Mouse (Mus musculus): ENCODE measurements around the gene Trex1.
A peak's percentile ranks its signal among the peaks of the same experiment; 100 is the strongest.

Gene Trex1

GRCm38 (mm10) chr9:109050674-109050997, 8.9 kb downstream of the Trex1 start:
- DNase-seq = no peak

- no peak for DNase-seq
These were observed 9.4 kb downstream of the Trex1 start for GRCm38 (mm10) chr9:109049996-109050673.

DNA sequence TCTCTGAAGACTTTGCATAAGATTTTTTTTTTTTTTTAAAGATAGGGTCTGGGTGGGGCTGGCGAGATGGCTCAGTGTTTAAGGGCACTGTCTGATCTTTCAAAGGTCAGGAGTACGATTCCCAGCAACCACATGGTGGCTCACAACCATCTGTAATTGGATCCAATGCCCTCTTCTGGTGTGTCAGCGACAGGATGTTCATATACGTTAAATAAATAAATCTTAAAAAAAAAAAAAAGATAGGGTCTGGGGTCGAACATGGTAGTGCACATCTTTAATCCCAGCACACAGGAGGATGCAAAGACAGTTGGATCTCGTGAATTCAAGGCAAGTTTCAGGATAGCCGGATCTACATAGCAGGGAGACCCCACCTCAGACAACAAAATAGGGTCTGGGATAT, 10.2 kb downstream of the Trex1 start:
- no peak for DNase-seq

DNA sequence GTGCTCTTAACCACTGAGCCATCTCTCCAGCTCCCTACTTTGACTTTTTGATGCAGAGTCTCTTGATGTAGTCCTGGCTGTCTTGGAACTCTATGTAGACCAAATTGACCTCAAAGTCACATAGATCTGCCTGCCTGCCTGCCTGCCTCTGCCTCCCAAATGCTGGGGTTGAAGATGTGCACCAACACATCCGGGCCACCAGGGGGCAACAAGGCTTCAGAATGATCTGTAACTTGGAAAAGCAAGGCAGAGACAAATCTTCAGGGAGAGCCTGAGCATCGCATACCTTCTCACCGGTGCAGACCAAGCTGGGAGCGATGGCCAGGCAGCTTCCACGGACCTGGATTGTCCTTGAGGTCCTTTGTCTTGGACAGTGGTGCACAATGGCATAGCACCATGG, 13.2 kb downstream of the Trex1 start:
- peak; percentile 66 for DNase-seq

GRCm38 (mm10) chr9:109041351-109041750, 18.2 kb downstream of the Trex1 start:
- no peak for DNase-seq

DNA sequence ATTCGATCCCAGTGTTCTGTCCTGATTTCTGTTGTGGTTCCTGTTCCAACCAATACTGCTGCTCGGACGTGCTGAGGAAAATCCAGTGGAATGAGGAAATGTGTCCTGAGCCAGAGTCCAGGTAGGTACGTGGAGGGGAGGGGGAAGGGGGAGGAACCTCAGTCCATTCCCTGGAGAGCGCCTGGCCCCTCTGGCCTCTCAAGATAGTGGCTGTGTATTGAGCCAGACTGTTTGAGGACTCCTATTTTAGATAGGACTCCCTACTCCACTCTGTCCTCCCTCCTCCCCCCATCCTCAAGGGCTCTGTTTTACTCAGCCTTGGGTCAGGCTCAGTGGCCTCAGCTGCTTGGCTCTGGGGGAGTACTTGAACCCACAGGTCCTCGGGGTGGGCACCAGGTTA, 18.6 kb downstream of the Trex1 start:
- peak; percentile 52 for DNase-seq

DNA sequence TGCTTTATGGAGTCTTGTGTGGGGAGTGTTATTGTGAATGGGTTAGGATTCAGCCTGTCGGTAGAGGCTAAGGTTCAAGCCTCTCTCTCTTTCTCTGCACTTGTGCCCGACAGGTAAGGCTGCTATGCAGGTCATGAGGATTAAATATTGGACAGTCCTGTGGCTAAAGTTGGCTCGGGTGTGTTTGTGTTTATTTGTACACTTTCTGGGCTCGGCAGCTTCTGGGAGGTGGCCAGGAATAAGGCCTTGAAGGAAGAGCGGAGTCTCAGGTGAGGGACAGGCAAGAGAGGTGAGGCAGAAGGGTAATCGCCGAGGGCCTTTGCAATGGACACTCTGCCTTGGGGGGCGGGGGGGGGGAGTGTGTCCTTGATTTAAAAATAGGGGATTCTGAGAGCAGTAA, 19.3 kb downstream of the Trex1 start:
- peak; percentile 60 for DNase-seq

GRCm38 (mm10) chr9:109039681-109040080, 19.9 kb downstream of the Trex1 start:
- DNase-seq = no peak

DNA sequence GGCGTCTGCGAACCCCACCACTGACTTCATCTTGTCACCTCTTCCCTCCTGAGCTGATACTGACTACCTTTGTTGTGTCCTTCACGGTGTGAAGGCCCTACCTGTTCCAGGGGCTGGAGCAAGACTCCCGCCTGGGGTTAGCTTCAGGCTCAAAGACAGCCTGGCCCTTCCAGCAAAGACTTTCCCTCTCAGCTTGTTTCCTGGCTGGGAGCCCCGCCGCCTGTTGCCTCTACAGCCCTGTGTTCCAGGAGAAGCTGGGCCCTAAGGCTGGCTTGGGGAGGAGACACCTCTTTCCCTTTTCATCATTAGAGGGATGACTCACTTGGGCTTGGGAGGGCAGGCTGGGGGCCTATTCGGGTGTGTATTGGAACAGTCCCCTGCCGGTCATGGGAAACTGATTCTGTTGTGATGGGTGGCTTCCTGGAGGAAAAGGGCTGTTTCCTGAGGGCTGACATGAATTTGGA, 20.6 kb downstream of the Trex1 start:
- peak; percentile 80 for DNase-seq

DNA sequence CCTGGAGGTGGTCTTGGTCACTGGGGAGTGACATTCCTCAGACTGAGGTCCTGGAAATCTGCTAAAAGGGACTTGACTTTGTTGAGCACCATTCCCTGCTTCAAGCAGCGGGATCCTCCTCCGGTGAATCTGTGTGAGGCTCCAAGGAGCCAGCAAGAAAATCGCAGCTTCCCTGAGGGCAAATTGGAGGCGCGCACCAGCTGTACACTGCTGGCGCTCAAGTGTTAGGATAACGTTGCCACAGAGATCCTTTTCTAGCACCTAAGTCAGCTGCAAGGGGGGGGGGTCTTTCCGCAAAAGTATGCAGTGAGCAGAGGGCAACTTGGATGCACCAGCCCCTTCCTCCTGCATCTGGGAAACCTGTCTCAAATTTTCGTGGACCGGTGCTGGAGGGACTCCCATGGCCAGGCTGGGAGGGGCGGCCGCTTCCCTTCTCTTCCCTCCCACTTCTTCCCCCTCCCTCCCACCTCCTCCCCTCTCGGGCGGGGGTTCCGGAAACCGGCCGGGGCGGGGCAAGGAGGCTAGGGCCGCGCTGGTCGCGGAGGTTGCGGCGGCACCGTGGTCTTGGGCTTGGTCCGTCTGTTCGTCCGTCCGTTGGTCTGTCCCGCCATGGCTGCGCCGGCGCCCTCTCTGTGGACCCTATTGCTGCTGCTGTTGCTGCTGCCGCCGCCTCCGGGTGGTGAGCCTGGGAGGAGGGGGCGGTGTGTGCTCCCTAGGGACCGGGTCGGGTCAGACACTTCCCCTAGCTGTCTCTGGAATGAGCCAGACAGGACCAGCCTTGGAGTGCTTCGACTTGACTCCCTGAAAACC, 21.2 kb downstream of the Trex1 start, which contains the start of gene Shisa5:
Shisa5 (plus strand) TSS at position 480 of the 810 bp plus-strand sequence.
- DNase-seq = peak; percentile 70

- DNase-seq = no peak
These were observed 27.1 kb downstream of the Trex1 start for GRCm38 (mm10) chr9:109032435-109032834.

- DNase-seq = no peak
These were observed 27.8 kb downstream of the Trex1 start for GRCm38 (mm10) chr9:109031686-109032085.

- no peak for DNase-seq
These were observed 28.5 kb downstream of the Trex1 start for GRCm38 (mm10) chr9:109031001-109031400.

GRCm38 (mm10) chr9:109030312-109030711, 29.2 kb downstream of the Trex1 start:
- DNase-seq = no peak

DNA sequence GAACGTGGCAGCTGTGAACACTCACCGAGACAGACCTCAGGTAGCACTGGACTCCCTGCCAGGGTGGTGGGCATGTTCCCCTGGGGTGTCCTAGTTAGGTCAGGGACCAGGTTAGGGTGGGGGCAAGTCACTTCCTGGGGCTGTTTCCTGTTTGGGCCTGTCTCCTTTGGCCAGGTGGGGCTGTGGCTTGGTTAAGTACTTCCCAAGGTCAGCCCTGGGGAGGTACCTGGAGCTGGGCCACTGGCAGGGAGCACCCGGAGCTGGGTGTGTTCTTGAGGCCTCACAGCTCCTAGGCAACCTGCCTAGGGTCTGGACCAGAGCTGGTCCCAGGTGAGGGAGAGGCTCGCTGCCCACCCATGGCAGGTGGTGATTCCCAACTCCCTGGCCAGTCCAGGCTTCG, 30.6 kb downstream of the Trex1 start:
- DNase-seq = no peak

GRCm38 (mm10) chr9:109028421-109028820, 31.1 kb downstream of the Trex1 start:
- no peak for DNase-seq

GRCm38 (mm10) chr9:109027521-109027920, 32.0 kb downstream of the Trex1 start:
- DNase-seq = no peak

DNA sequence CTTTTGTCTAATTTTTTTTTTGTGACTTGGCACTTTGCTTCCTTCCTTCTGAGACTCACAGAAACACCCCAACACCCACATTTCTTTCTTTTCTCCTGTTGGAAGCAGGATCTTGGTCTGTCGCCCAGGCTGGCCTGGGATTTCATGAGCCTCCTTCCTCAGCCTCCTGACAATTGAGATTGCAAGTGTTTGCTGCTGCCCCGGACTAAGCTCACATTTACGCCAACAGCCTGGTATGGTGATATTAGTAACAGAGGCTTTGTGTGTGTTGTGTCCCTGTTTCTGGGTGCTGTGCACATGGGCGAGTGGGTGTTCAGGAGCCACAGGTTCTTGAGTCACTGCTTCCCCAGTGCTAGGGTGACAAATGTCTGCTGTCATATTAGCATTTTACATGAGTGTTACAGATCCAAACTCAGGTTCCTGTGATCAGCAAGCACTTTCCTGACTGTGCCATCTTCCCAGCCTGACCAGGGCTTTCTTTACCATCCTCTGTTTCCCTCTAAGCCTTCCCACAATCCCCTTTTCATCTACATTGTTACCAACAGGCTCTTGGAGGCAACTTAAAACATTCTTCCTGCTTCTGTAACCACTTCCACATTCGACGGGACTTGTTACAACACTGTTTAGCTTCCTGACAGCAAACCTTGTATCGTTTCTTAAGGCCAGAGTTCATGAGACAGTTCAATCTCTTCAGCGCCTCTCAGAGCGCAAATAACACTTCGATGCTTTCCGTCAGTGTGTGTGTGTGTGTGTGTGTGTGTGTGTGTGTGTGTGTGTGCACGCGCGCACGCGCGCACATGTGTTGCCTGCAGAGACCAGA, 36.5 kb downstream of the Trex1 start:
- no peak for DNase-seq

GRCm38 (mm10) chr9:109021428-109021827, 38.1 kb downstream of the Trex1 start:
- no peak for DNase-seq

GRCm38 (mm10) chr9:109016973-109017604, 42.4 kb downstream of the Trex1 start:
- DNase-seq = no peak

DNA sequence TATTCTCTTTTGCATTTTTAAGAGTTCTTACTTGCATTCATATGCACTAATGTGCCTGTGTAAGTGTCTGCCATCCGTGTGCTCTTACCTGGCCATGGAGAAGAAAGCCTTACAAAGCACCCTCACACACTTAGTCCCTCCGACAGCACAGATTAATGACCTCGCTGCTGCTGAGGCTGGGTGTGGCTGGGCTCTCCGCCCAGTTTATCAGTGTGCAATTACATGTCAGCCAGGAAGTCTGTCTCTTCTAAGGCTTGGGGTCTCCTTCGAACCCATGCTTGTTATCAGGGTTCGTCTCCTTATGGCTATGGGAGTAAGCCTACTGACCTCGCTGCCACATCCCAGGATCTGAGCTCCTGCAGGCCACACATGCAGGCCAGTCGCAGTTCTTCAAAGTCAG, 44.1 kb downstream of the Trex1 start:
- no peak for DNase-seq

GRCm38 (mm10) chr9:109010316-109010690, 49.2 kb downstream of the Trex1 start:
- no peak for DNase-seq
